Mouse (Mus musculus): Measurements from ENCODE around the gene Frmd4b. TPM values are rescaled to one million over a fixed set of nuclear protein-coding genes. Genes with fewer than 3 reads are reported as not detected.

Gene Frmd4b
- total RNA-seq, 1 experiment from 2014 or later: 21.9 TPM

DNA sequence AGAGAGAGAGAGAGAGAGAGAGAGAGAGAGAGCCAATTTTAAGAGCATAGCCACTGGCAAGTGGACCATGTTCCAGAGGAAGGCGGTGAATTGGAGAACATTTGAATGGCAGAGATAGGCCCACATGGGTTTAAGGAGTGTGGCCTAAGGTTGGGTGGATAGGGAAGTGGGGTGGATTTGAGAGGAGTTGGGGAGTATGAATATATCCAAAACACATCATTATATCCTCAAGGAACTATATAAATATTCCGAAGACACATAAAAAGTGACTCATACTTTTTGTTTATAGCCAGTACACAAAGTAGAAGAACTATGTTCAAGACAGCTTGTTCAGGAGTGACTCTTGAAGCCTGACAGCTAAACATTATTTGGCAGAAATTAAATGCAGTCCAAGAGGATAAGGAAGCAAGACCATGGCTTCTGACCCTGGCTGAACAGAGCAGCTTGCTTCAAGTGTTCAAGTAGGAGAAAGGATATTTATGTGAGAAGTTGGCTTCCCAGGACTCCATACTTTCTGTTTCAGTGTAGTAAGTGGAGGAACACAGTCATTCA is 36.8 kb downstream of the Frmd4b start:
- DNase-seq: no peak

GRCm38 (mm10) chr6:97579704-97580103 is 37.6 kb downstream of the Frmd4b start:
- no peak for DNase-seq

DNA sequence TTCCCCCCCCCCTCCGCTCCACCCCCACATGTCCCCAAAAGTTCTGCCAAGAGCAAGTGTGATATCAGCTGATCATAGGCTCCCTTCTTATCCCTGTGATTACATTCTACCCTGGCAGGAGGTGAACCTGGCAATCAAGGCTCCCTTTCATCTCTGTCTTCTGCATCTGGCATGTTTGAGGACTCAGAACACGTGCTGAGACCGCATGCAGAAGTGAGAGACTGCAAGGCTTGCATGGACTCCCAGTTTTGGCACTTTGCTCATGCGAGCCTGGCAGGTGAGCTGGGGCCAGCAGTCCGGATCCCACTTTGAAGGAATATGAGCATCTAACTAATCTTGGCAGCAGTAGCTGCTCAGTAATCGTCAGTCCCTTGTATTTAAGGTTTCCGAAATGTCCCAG is 39.1 kb downstream of the Frmd4b start:
- no peak for DNase-seq

GRCm38 (mm10) chr6:97577349-97577748 is 40.0 kb downstream of the Frmd4b start:
- no peak for DNase-seq

GRCm38 (mm10) chr6:97576565-97577346 is 40.6 kb downstream of the Frmd4b start:
- DNase-seq: peak; percentile 63

DNA sequence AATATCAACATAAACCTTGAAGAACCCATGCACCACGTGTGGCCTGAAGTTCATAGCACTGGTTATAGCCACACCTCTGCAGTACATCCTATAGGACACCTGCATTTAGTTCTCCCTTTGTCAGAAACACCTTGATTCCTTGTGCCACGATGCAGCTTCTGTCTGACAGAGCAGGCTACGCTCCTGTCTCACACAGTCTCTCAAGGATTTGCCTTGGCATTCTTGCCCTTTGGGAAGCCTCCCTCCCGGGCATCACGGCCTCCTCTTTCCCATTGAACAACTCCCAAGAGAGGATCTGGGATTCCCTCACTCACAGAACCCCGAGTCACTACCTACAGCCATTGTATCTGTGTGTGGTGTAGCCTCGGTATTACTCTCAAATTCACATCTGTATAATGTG is 41.2 kb downstream of the Frmd4b start:
- no peak for DNase-seq

GRCm38 (mm10) chr6:97574973-97575372 is 42.4 kb downstream of the Frmd4b start:
- no peak for DNase-seq

DNA sequence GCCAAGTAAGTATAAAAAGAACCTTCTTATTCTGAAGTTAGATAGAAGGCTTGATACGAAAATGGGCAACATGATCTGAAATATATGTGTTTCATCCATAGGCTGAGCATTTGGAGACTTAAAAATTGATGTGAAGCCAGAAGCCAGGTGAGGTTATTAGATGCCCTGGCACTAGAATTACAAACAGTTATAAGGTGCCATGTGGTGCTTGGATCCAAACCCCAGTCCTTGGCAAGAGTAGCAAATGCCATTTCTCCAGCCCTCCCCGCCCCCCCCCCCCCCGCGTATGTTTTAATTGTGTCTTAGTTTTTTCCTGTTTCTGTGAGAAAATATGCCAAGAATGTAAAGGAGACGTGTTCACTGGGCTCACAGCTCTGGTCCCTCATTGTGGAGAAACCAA is 45.1 kb downstream of the Frmd4b start:
- no peak for DNase-seq

DNA sequence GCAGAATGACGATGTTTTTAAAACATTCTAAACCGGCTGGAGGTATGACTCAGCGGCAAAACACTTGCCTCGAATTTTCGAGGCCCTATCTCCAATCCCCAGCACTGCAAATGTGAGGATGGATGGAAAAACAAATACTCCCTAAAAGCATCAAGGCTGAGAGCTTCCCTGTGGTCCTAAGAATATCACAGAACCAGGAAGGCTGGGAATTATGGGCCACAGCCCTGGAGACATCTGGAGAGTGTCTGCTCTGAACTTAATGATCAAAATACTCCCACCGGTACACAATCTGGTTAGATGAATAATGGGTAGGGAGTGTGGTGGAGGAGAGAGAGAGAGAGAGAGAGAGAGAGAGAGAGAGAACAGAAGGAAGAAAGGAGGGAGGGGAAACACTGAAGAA is 48.8 kb downstream of the Frmd4b start:
- DNase-seq: no peak

DNA sequence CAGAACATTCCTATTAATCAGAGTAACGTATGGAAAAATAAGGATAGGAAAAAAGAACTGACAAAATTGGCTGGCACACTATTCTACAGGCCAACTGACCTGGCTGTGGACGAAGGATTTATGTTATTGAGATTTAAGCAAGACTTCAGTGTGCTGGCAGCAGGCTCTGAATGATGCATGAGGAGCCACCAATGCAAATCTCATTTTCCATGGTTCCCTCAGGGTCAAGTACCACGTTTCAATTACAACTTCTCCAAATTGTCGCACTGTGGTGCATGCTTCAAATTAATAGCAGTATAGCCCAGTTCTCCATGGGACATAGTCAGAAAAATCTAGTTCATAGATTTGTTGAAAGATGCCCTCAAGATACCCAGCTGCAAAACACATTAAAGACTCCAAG is 50.6 kb downstream of the Frmd4b start:
- DNase-seq: no peak

- DNase-seq: no peak
Observed at GRCm38 (mm10) chr6:97557147-97557546, 60.2 kb downstream of the Frmd4b start.

- no peak for DNase-seq
Observed at GRCm38 (mm10) chr6:97555637-97556036, 61.7 kb downstream of the Frmd4b start.

GRCm38 (mm10) chr6:97553431-97553830 is 63.9 kb downstream of the Frmd4b start:
- peak; percentile 19 for DNase-seq

DNA sequence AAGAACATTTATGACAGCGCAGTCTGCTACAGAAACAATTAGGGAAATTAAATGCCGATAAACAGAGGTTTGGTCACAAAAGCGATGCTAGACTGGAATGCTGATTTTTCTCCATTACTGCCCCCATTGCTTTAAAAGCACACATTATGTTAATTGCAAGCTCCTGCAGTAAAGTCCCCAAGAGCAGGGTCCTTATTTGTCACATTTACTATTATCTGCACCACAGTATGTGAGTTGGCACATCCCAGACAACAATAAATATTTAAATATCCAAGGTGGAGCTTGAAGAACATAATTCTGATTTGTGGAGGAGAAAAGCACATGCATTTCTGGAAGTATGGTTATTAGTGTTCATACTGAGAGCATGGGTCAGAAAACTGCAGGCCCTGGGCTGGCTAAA is 64.8 kb downstream of the Frmd4b start:
- no peak for DNase-seq

DNA sequence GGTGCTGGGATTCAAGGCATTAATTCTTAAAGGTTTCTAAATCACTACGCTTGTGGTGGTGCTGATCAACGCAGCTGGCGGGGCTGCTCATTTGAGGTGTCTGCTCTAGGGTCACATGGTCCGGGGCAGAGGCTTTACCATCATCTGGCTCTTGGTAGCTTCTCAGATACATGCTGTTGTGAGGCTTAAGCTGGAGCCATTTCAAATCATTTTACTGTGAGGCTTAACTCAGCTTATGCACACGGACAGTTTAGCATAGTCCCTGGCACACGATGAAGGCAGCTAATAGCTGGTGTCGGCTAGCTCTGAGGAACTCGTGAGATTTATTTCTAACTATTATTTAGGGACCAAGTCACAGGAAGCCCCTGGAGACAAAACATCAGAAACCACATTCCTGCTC is 65.5 kb downstream of the Frmd4b start:
- DNase-seq: no peak

DNA sequence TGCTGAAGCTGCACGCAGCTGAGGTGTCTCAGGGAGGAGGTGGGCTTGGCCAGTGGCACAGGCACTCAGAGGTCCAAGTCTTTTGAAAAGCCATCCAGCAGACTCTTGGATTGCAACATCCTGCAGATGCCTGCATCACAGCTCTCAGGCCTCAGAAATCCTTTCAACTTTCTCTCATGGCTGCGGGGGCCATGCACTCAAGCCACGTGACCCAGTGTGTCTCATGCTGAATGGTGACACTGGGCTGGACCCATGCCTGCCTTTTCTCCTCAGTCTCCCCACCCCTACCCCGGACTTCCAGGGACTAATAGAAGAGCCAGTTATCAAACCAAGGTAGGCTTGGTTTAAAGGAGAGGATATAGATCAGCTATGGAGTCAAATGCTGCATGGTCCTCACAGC is 66.2 kb downstream of the Frmd4b start:
- no peak for DNase-seq

DNA sequence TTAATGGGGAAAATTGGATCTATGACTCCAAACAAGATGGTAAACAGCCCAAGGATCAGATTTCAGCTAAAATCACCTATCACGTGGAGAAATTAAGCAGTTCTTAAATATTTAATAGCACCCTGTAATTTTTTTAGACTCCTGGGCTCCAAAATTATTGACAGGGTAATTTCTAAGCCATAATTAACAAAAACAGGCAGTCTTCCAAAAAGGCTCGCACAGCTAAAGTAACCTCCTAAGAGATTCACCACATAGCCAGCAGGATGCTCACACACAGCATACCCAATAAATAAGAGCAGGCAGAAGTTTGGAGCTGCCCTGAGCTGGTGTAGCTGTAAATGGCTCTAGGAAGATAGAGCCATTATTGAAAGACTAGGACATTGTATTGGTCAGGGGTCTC is 76.9 kb downstream of the Frmd4b start:
- DNase-seq: no peak

DNA sequence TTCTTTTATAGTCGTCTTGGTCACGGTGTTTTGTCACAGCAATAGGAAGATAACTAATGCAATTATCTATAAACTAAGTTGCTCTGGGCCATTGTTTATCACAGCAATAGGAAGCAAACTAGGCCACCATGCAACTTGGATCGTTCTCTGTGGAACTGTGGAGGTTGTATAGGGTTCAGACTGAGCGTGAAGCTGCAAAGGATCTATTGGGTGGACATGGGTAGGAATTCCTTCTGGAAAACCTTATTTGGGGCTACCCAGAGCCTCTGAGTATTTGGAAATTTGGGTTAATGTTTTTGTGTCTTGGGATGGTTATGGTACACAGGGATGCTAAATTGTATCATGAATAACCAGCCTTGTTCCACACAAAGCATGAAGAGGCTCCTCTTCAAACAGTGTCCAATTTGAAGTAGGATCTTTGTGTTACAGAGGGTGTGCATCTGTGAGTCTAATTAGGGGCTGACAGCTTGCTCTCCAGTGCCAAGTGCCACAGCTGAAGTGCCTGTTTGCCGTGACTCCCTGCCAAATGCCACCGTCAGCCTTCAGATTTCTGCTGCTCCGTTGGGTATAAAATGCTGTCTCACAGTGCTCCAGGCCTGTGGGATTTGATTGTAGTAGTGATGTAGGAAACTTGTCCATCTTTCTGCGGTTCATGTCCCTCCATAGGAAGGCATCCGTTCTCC is 81.4 kb downstream of the Frmd4b start:
- DNase-seq: no peak

- DNase-seq: no peak
Observed at GRCm38 (mm10) chr6:97531043-97531442, 86.3 kb downstream of the Frmd4b start.

DNA sequence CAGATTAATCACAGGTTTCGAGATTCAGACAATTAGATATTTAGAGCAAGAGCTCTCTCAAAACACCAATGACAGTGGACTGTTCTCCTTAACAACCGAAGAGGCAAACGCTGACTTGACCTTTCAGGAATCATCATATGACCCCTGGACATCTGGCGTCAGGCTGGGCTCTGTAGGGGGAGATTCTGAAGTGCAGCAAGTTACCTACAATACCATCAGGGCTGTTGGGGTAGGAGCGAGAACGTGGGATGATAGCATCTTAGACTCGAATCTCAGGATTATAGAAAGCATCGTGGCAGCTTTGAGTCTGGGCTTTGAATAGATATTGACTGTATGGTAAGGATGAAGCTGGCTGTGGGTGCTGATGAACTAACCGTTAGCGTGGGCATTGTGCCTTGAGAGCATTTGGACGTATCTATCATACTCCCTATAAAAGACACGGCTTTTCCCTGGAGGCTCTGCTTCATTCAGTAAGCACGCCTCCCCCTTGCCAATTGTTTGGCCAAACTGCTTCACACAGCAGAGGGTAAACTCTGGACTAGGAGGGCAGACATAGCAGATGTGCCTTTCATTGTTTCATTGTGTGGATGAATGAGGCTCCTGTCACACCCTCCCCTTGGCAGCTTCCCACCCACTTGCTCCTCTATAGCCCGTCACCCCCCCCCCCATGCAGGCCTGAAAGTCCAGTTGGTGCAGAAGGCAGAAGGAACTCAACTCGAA is 88.2 kb downstream of the Frmd4b start:
- no peak for DNase-seq

DNA sequence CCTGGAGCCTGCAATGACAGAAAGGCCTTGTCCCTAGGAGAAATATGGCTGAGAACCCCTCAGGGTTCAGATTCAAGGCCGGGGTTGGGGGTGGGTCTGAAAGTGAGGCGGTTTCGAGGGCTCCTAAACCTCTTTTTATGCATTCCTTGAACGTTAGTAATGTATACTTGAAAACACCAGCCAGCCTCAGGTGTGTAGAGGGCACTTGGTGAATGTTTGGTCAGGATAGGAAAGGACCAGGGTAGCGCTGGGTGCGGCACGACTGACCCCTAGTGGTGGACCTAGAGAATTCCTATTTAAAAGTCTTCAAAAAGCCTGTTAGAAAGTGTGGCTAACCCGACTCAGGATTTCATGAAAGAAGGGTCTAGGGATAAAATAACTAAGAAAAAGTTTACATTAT is 91.2 kb downstream of the Frmd4b start:
- peak; percentile 67 for DNase-seq

DNA sequence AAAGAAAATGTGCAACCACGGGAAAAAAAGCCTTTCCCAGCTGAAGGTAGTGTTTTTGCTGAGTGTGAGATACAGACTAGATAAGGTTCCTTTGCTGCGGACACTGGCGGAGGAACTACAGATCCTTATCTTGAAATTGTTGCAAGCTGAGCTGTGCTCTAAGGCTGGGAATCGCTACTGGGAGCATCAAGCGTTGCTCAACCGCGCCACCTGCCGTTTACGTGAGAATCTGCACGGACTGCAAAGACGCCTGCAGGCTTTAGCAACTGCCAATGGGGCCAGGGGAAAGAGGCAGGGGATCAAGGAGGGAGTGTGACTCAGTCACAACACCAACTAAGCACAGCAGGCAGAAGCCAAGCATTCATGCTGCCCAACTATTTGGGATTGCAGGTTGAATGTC is 94.2 kb downstream of the Frmd4b start:
- peak; percentile 91 for DNase-seq
